Mouse (Mus musculus) midbrain, postnatal 0 days (tissue): Measurements from ENCODE around the gene Gm10318. TPM values are rescaled to one million over a fixed set of nuclear protein-coding genes. Genes with fewer than 3 reads are reported as not detected.

Experiments
- ATAC-seq: fragments of 200-750 bp; cut with Nextera tagmentation; 2 replicates; pipeline ENCODE4 v1.8.0; 2017; ENCODE audit warnings: moderate number of reproducible peaks, mild to moderate bottlenecking, moderate TSS enrichment, moderate library complexity; ENCODE audit not compliant: low FRiP score
- DNase-seq: peaks from one replicate; pipeline ENCODE4 v3.0.0-alpha.2; 2015; ENCODE audit warnings: low spot score
- H3K27ac ChIP-seq: fragments of 300-500 bp; sonication (generic); 2 replicates; pipeline ENCODE4 v1.5.1; 2014; ENCODE audit warnings: low read depth, mild to moderate bottlenecking, low read length, mixed read lengths
- H3K27me3 ChIP-seq: fragments of 300-500 bp; sonication (generic); 2 replicates; pipeline ENCODE4 v1.6.1; 2014; ENCODE audit warnings: low read length, control low read depth, mixed read lengths; ENCODE audit not compliant: insufficient read depth
- H3K36me3 ChIP-seq: fragments of 300-500 bp; sonication (generic); 2 replicates; pipeline ENCODE4 v1.6.1; 2014; ENCODE audit warnings: low read length, control low read depth, mixed read lengths; ENCODE audit not compliant: insufficient read depth
- H3K4me1 ChIP-seq: fragments of 300-500 bp; sonication (generic); 2 replicates; pipeline ENCODE4 v1.6.1; 2014; ENCODE audit warnings: mild to moderate bottlenecking, control low read depth, antibody characterized with exemption, low read length, mixed read lengths; ENCODE audit not compliant: insufficient read depth
- H3K4me2 ChIP-seq: fragments of 300-500 bp; sonication (generic); 2 replicates; pipeline ENCODE4 v1.6.1; 2014; ENCODE audit warnings: low read depth, mild to moderate bottlenecking, low read length, mixed read lengths; ENCODE audit not compliant: poor library complexity, severe bottlenecking
- H3K4me3 ChIP-seq: fragments of 300-500 bp; sonication (generic); 2 replicates; pipeline ENCODE4 v1.5.1; 2014; ENCODE audit warnings: low read depth, mild to moderate bottlenecking, low read length, moderate library complexity
- H3K9ac ChIP-seq: fragments of 300-500 bp; sonication (generic); replicated peaks from 2 replicates; pipeline ENCODE4 v1.6.1; 2014; ENCODE audit warnings: mild to moderate bottlenecking, low read length, moderate library complexity, mixed read lengths; ENCODE audit not compliant: poor library complexity, severe bottlenecking
- H3K9me3 ChIP-seq: fragments of 300-500 bp; sonication (generic); 2 replicates; pipeline ENCODE4 v1.6.1; 2016; ENCODE audit warnings: low read length, control low read depth
- CTCF ChIP-seq: IDR thresholded peaks from 2 replicates; pipeline ENCODE4 v1.5.1; 2016; ENCODE audit warnings: antibody characterized with exemption, mild to moderate bottlenecking
- WGBS: fragments of 180-500 bp; shearing (Covaris S2); extraction: QIAGEN DNeasy Blood & Tissue Kit; methylation state at CpG from one replicate; pipeline ENCODE4 v1.1.7; 2014; 5-methylcytosine and 5-hydroxymethylcytosine counted together
- polyA plus RNA-seq: library from polyadenylated mRNA; unstranded; fragments of >200 nt; fragmentation: Nextera tagmentation; extraction: Ambion mirVana; gene quantifications from 2 replicates; pipeline ENCODE4 v1.2.1, GENCODE M21; 2015
- total RNA-seq: library from RNA; depleted of rRNA; stranded (reverse); fragments of >200 nt; gene quantifications from 2 replicates; pipeline ENCODE4 v1.2.3, GENCODE M21; 2014

Gene Gm10318
- total and polyA plus RNA-seq, 2 experiments from 2014 or later: not detected

GRCm38 (mm10) chr10:77847538-77847937 lies 5.1 kb upstream of the Gm10318 start:
- no peak for TF ChIP-seq CTCF
- DNase-seq: no peak
- Histone ChIP-seq H3K9ac (no peak overlapping the region), H3K4me3 (no peak overlapping the region), H3K36me3 (no peaks in the 10 kb centered on the region), H3K4me2 (no peak overlapping the region), H3K27ac (no peak overlapping the region), H3K9me3 (peaks cover 16% of the 10 kb centered on the region; the same call in 1 of the 2 replicates), H3K27me3 (no peaks in the 10 kb centered on the region), H3K4me1 (no peaks in the 10 kb centered on the region)
- WGBS: 82% methylated on average over 2 of the region's 2 CpGs
- ATAC-seq: no peak

- H3K4me2 ChIP-seq: no peak within 1 kb of the TSS
- no peak within 1 kb of the TSS for H3K4me3 ChIP-seq
- H3K4me1 ChIP-seq: no peaks in the 10 kb centered on the region
- TF ChIP-seq CTCF: no peak
- DNase-seq: no peak
- no peak within 1 kb of the TSS for H3K27ac ChIP-seq
- no peak within 1 kb of the TSS for H3K9ac ChIP-seq
- H3K36me3 ChIP-seq: no peaks in the 10 kb centered on the region
- ATAC-seq: no peak
- WGBS: 50% methylated on average over 7 of the region's 7 CpGs
- H3K9me3 ChIP-seq: no peaks in the 10 kb centered on the region
- H3K27me3 ChIP-seq: no peaks in the 10 kb centered on the region
Measured at GRCm38 (mm10) chr10:77861675-77862074, 9.0 kb downstream of the Gm10318 start, which contains the start of gene Gm3285. Gene Gm3285, plus strand, starts transcription at chr10:77861975.

- H3K4me1 ChIP-seq: no peaks in the 10 kb centered on the region
- 0 out of 2 replicates have a peak overlapping the region, but pooled peaks have one; percentile 8 for H3K9ac ChIP-seq
- DNase-seq: peak; percentile 46
- H3K27ac ChIP-seq: no peak overlapping the region
- H3K4me2 ChIP-seq: peak overlapping the region; percentile 22
- ATAC-seq: peak; percentile 84
- H3K36me3 ChIP-seq: no peaks in the 10 kb centered on the region
- TF ChIP-seq CTCF: peak; percentile 26; the same call in 1 of the 2 replicates
- peak overlapping the region; percentile 12 for H3K4me3 ChIP-seq
- H3K27me3 ChIP-seq: no peaks in the 10 kb centered on the region
- no peaks in the 10 kb centered on the region for H3K9me3 ChIP-seq
- WGBS: 48% methylated on average over 13 of the region's 14 CpGs
Measured at GRCm38 (mm10) chr10:77864067-77864761, 11.6 kb downstream of the Gm10318 start.

- Histone ChIP-seq H3K4me3 (peak overlapping the region; percentile 12), H3K9ac (0 out of 2 replicates have a peak overlapping the region, but pooled peaks have one; percentile 8), H3K36me3 (no peaks in the 10 kb centered on the region), H3K27me3 (no peaks in the 10 kb centered on the region), H3K9me3 (no peaks in the 10 kb centered on the region), H3K27ac (no peak overlapping the region), H3K4me1 (no peaks in the 10 kb centered on the region), H3K4me2 (peak overlapping the region; percentile 22)
- no peak for ATAC-seq
- no peak for DNase-seq
- no peak for TF ChIP-seq CTCF
- WGBS: 39% methylated on average over 11 of the region's 11 CpGs
Measured at GRCm38 (mm10) chr10:77864762-77865143, 12.1 kb downstream of the Gm10318 start.

GRCm38 (mm10) chr10:77867546-77867945 lies 14.9 kb downstream of the Gm10318 start:
- no peaks in the 10 kb centered on the region for H3K36me3 ChIP-seq
- H3K9me3 ChIP-seq: no peaks in the 10 kb centered on the region
- no peaks in the 10 kb centered on the region for H3K27me3 ChIP-seq
- DNase-seq (no peak), ATAC-seq (no peak)
- WGBS: 35% methylated on average over 1 of the region's 1 CpGs
- H3K4me1 ChIP-seq: no peaks in the 10 kb centered on the region
- TF ChIP-seq CTCF: no peak
- no peak overlapping the region for H3K4me2 ChIP-seq
- H3K9ac ChIP-seq: no peak overlapping the region
- no peak overlapping the region for H3K4me3 ChIP-seq
- H3K27ac ChIP-seq: no peak overlapping the region

GRCm38 (mm10) chr10:77869651-77870050 lies 17.0 kb downstream of the Gm10318 start:
- H3K27me3 ChIP-seq: no peaks in the 10 kb centered on the region
- WGBS: 87% methylated on average over 7 of the region's 7 CpGs
- ATAC-seq (no peak), DNase-seq (no peak)
- no peaks in the 10 kb centered on the region for H3K4me1 ChIP-seq
- no peak overlapping the region for H3K9ac ChIP-seq
- no peak overlapping the region for H3K4me3 ChIP-seq
- H3K36me3 ChIP-seq: no peaks in the 10 kb centered on the region
- no peak overlapping the region for H3K4me2 ChIP-seq
- no peak overlapping the region for H3K27ac ChIP-seq
- H3K9me3 ChIP-seq: no peaks in the 10 kb centered on the region
- TF ChIP-seq CTCF: no peak
